Mouse (Mus musculus): ENCODE measurements at regions not wholly inside any gene's neighbourhood (a gene's known extent, or its start where the extent isn't known, plus 50 kb on each side); places are given as distances from the start of the nearest gene placed in this dataset.

GRCm38 (mm10) chr7:138640492-138641165, 205.2 kb upstream of the Ppp2r2d start:
- DNase-seq (ENCODE audit: low read depth, low spot score): no peak

GRCm38 (mm10) chr7:138639541-138639940, 206.3 kb upstream of the Ppp2r2d start:
- no peak for DNase-seq (ENCODE audit: low read depth, low spot score)

GRCm38 (mm10) chr7:138626061-138626460, 219.8 kb upstream of the Ppp2r2d start:
- no peak for DNase-seq (ENCODE audit: low read depth, low spot score)

DNA sequence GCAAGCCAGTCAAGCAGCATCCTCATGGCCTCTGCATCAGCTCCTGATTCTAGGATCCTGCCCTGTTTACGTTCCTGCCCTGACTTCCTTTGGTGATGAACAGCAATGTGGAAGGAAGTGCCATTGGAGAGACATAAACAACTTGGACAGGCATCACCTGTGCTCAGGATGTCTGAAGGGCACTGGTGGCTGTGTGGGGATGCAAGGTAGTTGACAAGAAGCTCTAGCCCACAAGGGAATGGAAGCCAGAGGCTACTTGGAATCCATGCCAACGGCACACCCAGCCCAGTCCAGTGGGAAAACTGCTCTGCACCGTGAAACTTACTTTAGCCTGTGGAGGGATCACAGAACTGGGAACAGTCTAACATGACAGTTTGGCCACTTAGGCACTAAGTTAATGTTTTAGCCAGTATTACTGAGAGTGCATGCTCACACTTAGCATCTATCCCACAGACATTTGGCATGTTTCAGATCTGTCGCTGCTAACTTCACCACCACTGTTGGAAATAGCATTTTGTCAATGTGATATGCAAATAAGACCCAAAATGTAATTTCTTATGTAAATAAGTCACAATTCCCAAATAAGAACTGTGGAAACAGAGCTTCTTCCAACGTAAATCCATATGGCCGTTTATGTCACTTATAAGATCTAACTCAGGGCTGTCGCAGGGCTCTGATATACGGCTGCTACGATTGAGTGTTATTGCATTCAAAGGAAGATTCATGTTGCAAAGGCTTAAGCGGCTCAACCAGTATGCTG, 223.5 kb upstream of the Tcerg1l start:
- DNase-seq (ENCODE audit: low read depth, low spot score): no peak

GRCm38 (mm10) chr7:138620080-138620684, 222.7 kb upstream of the Tcerg1l start:
- DNase-seq (ENCODE audit: low read depth, low spot score): no peak

GRCm38 (mm10) chr7:138616468-138616867, 218.9 kb upstream of the Tcerg1l start:
- no peak for DNase-seq (ENCODE audit: low read depth, low spot score)

- DNase-seq (ENCODE audit: low read depth, low spot score): no peak
Measured at GRCm38 (mm10) chr7:138609605-138610004, 212.1 kb upstream of the Tcerg1l start.

DNA sequence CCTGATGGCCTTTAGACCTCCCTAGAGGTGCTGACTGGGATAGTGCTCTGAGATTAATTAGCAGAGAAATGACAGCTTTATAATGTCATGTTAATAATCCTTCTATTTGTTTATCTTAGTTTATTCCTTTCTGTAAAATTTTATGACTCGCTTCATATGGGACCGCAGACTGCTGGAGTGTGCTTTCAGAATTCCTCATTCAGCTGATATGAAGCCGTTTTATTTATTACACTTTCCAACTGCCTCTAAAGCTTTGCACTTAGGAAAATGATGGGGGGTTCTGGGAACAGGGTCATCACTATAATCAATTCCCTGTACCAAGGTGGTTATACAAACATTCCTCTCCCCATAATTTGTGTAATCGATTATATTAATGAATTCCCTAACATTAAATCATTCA, 211.6 kb upstream of the Tcerg1l start:
- DNase-seq (ENCODE audit: low read depth, low spot score): no peak

GRCm38 (mm10) chr7:138606363-138606964, 208.9 kb upstream of the Tcerg1l start:
- no peak for DNase-seq (ENCODE audit: low read depth, low spot score)

DNA sequence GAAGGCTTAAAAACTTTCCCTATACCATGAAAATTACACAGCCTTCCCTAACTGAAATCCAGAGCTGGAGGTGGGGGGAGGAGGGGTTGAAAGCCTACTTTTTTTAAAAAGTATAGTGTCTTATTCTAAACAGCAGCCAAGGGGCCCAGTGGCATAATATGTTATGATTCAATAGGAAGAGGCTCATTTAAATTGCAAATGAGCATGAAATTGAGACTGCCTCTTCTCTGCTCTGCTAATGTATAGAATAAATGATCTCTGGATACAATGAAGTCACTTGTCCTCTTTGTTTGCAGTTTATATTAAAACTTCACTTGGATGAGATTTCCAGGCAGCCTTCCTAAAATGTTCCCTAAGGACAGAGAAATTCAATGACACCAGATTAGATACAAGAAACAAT, 208.4 kb upstream of the Tcerg1l start:
- no peak for DNase-seq (ENCODE audit: low read depth, low spot score)

DNA sequence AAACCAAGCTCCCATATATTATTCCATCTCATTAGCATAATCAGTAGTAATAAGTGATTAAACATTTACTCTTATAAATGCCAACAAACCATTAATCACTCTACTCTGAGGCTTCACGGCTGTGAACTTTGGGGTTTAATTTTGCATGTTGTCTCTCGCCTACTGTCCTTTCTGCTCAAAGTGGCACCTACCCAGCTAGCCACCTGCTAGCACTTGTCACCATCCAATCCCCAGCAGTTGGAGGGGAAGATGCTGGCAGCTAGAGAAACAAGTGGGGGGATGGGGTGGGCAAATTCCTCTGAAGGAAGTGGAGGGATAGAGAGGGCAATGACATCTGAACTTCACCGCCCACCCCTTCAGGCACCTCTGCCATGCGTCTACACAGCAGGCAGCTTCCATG, 204.2 kb upstream of the Tcerg1l start:
- no peak for DNase-seq (ENCODE audit: low read depth, low spot score)

DNA sequence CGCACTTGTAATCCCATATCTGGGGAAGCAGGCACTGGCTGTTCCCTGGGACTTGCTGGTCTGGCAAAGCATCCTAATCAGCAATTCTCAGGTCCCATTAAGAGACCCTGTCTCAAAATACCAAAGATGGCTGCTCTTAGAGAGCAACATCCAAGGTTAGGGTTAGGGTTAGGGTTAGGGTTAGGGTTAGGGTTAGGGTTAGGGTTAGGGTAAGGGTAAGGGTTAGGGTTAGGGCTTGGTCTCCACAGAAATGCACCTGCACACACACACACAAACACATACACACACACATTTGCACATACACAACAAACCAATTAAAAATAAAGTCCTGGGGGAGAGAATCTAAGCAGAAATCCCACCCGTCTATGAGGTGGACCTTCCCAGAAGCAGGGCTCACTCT, 195.8 kb upstream of the Tcerg1l start:
- no peak for DNase-seq (ENCODE audit: low read depth, low spot score)

DNA sequence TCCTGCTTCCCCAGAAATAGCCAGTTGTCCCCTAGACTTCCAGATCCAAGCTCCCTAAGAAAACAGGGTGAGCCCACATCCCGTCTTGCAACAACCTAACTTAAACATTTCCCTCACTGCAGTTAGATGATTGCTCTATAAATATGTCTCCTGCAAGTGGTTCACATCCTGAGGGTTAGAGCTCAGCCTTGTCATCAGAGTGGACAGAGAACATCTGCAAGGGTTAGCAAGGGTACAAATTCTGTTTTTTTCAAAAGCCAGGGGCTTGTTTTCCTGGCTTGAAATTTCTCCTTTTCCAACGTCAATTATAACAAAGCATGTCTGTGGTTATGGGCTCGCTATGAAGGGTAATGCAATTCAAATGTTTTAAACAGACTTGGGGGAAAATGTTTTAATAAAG, 169.8 kb upstream of the Tcerg1l start:
- DNase-seq (ENCODE audit: low read depth, low spot score): no peak

DNA sequence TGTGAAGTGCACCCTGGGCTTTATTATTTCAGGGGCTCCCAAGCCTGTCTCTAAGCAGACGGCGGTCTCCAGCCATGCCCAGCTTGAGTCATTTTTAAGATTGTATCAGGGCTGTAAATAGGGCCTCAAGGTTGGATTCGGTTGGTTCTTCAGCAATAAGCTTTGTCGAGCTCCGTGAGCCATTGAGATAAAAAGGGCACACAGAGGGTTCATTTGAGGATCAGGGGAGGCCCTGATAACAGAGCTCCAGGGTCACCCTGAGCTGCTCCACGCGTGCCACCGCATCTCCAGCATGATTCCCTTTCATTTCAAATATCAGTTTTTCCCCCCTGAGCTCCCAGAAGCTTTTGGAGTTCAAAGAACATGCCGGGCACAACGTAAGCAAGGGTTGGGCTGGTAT, 154.1 kb upstream of the Tcerg1l start:
- no peak for DNase-seq (ENCODE audit: low read depth, low spot score)

DNA sequence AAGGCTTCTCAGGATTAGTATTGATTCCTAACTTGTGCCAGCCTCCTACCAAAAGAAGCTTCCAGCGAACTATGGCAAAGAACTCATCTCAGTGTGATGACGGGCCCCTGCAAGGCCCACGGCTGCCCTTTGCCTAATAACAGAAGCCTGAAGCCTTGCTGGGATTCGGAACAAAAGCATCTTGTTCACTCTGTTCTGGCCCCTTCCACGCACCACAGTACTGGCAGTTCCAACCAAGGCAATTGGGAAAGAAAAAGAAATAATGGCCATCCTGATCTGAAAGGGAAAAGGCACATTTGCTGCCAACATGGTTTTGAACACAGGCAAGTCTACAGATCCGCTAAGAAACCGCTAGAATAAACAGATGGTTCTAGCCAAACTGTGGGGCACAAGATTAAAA, 150.4 kb upstream of the Tcerg1l start:
- no peak for DNase-seq (ENCODE audit: low read depth, low spot score)

GRCm38 (mm10) chr7:138538048-138538831, 140.7 kb upstream of the Tcerg1l start:
- DNase-seq (ENCODE audit: low read depth, low spot score): no peak

DNA sequence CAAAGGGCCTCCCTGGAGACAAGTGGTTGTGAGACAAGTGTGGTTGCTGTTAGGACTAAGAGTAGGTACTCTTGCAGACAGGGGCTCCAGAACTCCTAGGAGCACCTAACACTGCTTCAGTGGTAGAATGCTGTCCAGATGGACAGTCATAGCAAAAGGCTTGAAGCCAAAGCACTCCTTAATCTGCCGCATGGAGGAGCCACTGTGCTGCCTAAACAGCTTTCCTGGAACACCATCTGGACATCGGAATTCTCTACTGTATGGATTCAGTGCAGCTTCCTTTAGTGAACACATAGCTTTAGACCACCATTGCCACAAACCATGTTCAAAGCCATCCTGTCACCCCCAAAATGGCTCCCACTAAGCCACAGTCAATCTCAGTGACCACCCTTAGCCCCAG, 128.6 kb upstream of the Tcerg1l start:
- DNase-seq (ENCODE audit: low read depth, low spot score): no peak

GRCm38 (mm10) chr7:138524936-138525335, 127.4 kb upstream of the Tcerg1l start:
- no peak for DNase-seq (ENCODE audit: low read depth, low spot score)

DNA sequence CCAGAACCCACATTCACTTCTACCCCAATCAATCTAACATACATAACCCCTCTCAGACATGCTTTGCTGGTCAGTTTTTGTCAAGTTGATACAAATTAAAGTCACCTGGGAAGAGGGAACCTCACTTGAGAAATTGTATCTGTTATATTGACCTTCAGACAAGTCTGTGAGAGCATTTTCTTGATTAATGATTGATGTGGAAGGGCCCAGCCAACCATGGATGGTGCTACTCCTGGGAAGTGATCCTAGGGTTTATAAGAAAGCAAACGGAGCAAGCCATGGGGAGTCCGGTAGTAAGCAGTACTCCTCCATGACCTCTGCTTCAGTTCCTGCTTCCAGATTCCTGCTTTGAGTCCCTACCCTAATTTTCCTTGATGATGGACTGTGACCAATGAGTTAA, 116.6 kb upstream of the Tcerg1l start:
- no peak for DNase-seq (ENCODE audit: low read depth, low spot score)

DNA sequence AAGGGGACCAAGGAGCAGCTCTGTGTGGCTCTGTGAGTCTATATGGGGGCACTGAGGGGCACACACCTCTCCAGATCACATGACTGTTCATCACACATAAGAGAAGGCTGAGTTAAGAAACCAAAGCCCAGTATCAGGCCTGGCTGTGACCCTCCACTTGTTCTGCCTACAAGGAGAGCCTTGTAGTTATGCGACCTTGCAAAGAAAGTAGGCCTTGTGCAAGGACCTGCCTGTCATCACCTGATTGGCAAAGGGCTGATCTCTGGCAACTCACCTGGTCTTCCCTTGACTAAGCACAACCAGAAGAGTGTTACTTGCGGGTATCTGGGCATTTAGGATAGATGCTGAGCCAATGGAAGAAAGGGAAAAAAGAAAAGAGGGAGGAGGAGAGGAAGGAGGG, 107.7 kb upstream of the Tcerg1l start:
- DNase-seq (ENCODE audit: low read depth, low spot score): no peak

GRCm38 (mm10) chr7:138503986-138504385, 106.5 kb upstream of the Tcerg1l start:
- DNase-seq (ENCODE audit: low read depth, low spot score): no peak

DNA sequence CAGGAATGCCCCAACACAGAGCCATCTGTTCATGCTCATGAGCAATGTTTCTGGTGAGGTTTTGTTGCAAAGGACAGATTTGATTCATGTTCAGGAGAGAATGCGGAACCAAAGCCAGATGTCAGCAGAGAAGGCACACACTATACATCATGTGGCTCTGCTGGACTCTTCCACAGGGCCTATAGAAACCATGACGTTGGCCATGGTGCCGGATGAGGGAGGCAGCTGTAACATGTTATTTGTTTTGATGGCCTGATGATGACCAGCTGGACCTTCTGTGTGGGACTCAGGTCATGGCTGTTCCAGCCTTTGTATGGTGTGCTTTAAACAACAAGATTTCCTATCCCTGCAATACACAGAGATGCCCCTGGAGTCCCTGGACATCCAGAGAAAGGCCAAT, 105.5 kb upstream of the Tcerg1l start:
- DNase-seq (ENCODE audit: low read depth, low spot score): no peak
